In genomic region chr17:6174574-6174973, GRCm38 (mm10) we compare ENCODE assay signal across 23 mouse cellular contexts.
DNase-seq lines count a peak whose midpoint lies in the region; ATAC-seq and TF ChIP-seq lines count a peak whose summit lies in the region.
"Had no signal": no experiment of that assay in that cellular context is flagged by ENCODE, and none has a peak within 500 bp of the region (broad histone marks: within the 10 kb centered on the region; RNA-seq: fewer than 3 reads in every experiment).

No protein-coding gene starts in this region.

- no peak for TF ChIP-seq CTCF in layer of hippocampus, adult 2 months (conservative IDR thresholded peaks at IDR 0.05)

- H3K27me3 ChIP-seq in kidney, embryonic 15.5 days: no peaks in the 10 kb centered on the region
- no peaks in the 10 kb centered on the region for H3K27me3 ChIP-seq in myocyte (ENCODE audit: control insufficient read depth, insufficient read depth, insufficient read length)
- H3K27me3 ChIP-seq: embryonic facial prominence, embryonic 12.5 days; forebrain, embryonic 12.5 days; heart, embryonic 15.5 days had no signal

- peaks cover 46% of the 10 kb centered on the region for H3K79me2 ChIP-seq in myocyte (ENCODE audit: control insufficient read depth, insufficient read depth)

- peaks cover 17% of the 10 kb centered on the region; the same call in 1 of the 2 replicates for H3K4me1 ChIP-seq in kidney, embryonic 15.5 days

- peak; percentile 14 for DNase-seq in kidney, adult 11 months
- DNase-seq in layer of hippocampus, adult 2 months (ENCODE audit: low spot score in 2 of 2): no peak
- DNase-seq in layer of hippocampus, adult 8-10 months (ENCODE audit: low spot score in 2 of 2): no peak
- DNase-seq in kidney, postnatal 14 days: peak; percentile 34
- no peak for DNase-seq in right cerebral cortex, postnatal 4 days
- no peak for DNase-seq in cerebellum, adult 8-10 months
- DNase-seq: adrenal gland, postnatal 10 days; B cell, adult 2 months; cerebellum, adult 18-20 months; cerebellum, postnatal 14 days; gastrocnemius, postnatal 14 days; heart, adult 2 months; heart, postnatal 14 days had no signal

- H3K9me3 ChIP-seq in kidney, embryonic 15.5 days (replicated peaks): no peaks in the 10 kb centered on the region
- H3K9me3 ChIP-seq: G1E; heart, embryonic 15.5 days had no signal

- 57% methylated on average over 1 of the region's 1 CpGs for WGBS in kidney, embryonic 15.5 days

- TF ChIP-seq POLR2A in myocyte (IDR thresholded peaks at IDR 0.05; ENCODE audit: insufficient read length, low read depth): no peak

- no peak overlapping the region for H3K27ac ChIP-seq in kidney, embryonic 15.5 days
- peak overlapping the region; percentile 19; the same call in 1 of the 2 replicates for H3K27ac ChIP-seq in layer of hippocampus, adult 2 months
- H3K27ac ChIP-seq: embryonic facial prominence, embryonic 12.5 days; forebrain, embryonic 12.5 days; heart, adult 2 months; hindbrain, embryonic 14.5 days had no signal

- H3K4me2 ChIP-seq in kidney, embryonic 15.5 days: no peak overlapping the region
- H3K4me2 ChIP-seq in myocyte (ENCODE audit: low read depth): peak overlapping the region; percentile 33
- H3K4me2 ChIP-seq: embryonic facial prominence, embryonic 12.5 days; forebrain, embryonic 12.5 days; heart, embryonic 11.5 days; heart, embryonic 15.5 days; hindbrain, embryonic 14.5 days had no signal

- ATAC-seq in kidney, embryonic 15.5 days (replicated peaks; ENCODE audit: low FRiP score): no peak
- ATAC-seq: CD4-positive, CD25-positive, alpha-beta regulatory T cell, adult 4 months; forebrain, embryonic 16.5 days had no signal

- H3K4me3 ChIP-seq in kidney, embryonic 15.5 days (replicated peaks): no peak overlapping the region
- no peak overlapping the region for H3K4me3 ChIP-seq in layer of hippocampus, adult 2 months
- no peak overlapping the region for H3K4me3 ChIP-seq in myocyte
- H3K4me3 ChIP-seq: embryonic facial prominence, embryonic 12.5 days; forebrain, embryonic 12.5 days; heart, adult 2 months; heart, embryonic 15.5 days had no signal

- peaks cover 19% of the 10 kb centered on the region; the same call in 1 of the 2 replicates for H3K36me3 ChIP-seq in kidney, embryonic 15.5 days
- peaks cover 15% of the 10 kb centered on the region for H3K36me3 ChIP-seq in myocyte (ENCODE audit: control insufficient read depth, insufficient read depth)

- H3K9ac ChIP-seq in kidney, embryonic 15.5 days: no peak overlapping the region
- H3K9ac ChIP-seq: embryonic facial prominence, embryonic 12.5 days; forebrain, embryonic 12.5 days; heart, embryonic 15.5 days; hindbrain, embryonic 14.5 days had no signal

- H3ac ChIP-seq in myocyte (ENCODE audit: control insufficient read depth, insufficient read length): no peak overlapping the region

TF ChIP-seq in myocyte, 11 proteins besides CTCF, POLR2A, EP300 and RAD21:
- no peak for TF ChIP-seq CEBPB (IDR thresholded peaks at IDR 0.05; ENCODE audit: insufficient read depth, poor library complexity, severe bottlenecking)
- TF ChIP-seq TCF12 (IDR thresholded peaks at IDR 0.05; ENCODE audit: insufficient read depth, poor library complexity, severe bottlenecking): no peak
- TF ChIP-seq SRF (IDR thresholded peaks at IDR 0.05; ENCODE audit: control insufficient read depth, insufficient read length, low read depth): no peak
- no peak for TF ChIP-seq TCF3 (IDR thresholded peaks at IDR 0.05; ENCODE audit: insufficient read length, low read depth)
- TF ChIP-seq MYOG (IDR thresholded peaks at IDR 0.05; ENCODE audit: control insufficient read depth in 1 of 3, insufficient read depth in 1 of 3, insufficient read length in 2 of 3, low read depth in 2 of 3): no peak
- TF ChIP-seq REST (IDR thresholded peaks at IDR 0.05; ENCODE audit: insufficient read depth, insufficient read length): no peak
- no peak for TF ChIP-seq MYOD1 (IDR thresholded peaks at IDR 0.05; ENCODE audit: control insufficient read depth in 1 of 3, insufficient read length in 2 of 3, low read depth in 2 of 3)
- no peak for TF ChIP-seq POLR2AphosphoS2 (IDR thresholded peaks at IDR 0.05; ENCODE audit: insufficient read length, low read depth)
- no peak for TF ChIP-seq USF1 (IDR thresholded peaks at IDR 0.05; ENCODE audit: low read depth)
- no peak for TF ChIP-seq E2F4 (IDR thresholded peaks at IDR 0.05; ENCODE audit: insufficient read depth)
- TF ChIP-seq MAX (IDR thresholded peaks at IDR 0.05; ENCODE audit: low read depth): no peak

Comparison
In these comparisons a context has a peak if more than half of its experiments do, and no peak if none do; other contexts are left out.
1. DNase-seq: peak in kidney, adult 11 months (single experiment) and kidney, postnatal 14 days (single experiment); none in layer of hippocampus, adult 2 months (0 of 2), layer of hippocampus, adult 8-10 months (0 of 2), right cerebral cortex, postnatal 4 days (single experiment) and cerebellum, adult 8-10 months (single experiment).